Mouse (Mus musculus): ENCODE results near the gene Raly. TPM values are rescaled to one million over a fixed set of nuclear protein-coding genes. Genes with fewer than 3 reads are reported as not detected.
A peak's percentile ranks its signal among the peaks of the same experiment; 100 is the strongest.

The Raly gene
- total and polyA plus RNA-seq, 2 experiments from 2014 or later = 22.2 to 174 TPM

- WGBS = 84% methylated on average over 2 of the region's 2 CpGs
- no peak for DNase-seq
- no peak for TF ChIP-seq CTCF (IDR thresholded peaks at IDR 0.05; ENCODE audit: low read depth)
These were observed 36.8 kb upstream of the Raly start for GRCm38 (mm10) chr2:154754068-154754560.

GRCm38 (mm10) chr2:154755791-154756190, 35.1 kb upstream of the Raly start:
- no peak overlapping the region for H3K9ac ChIP-seq
- no peaks in the 10 kb centered on the region for H3K36me3 ChIP-seq (ENCODE audit: insufficient read depth)
- H3K27ac ChIP-seq (ENCODE audit: low read depth, low read length) = no peak overlapping the region
- H3K4me3 ChIP-seq (ENCODE audit: low read depth, low read length) = no peak overlapping the region
- no peak for DNase-seq
- WGBS = 55% methylated on average over 6 of the region's 6 CpGs
- TF ChIP-seq CTCF (IDR thresholded peaks at IDR 0.05; ENCODE audit: low read depth) = peak; percentile 33
- H3K9me3 ChIP-seq (ENCODE audit: low read length) = no peaks in the 10 kb centered on the region
- H3K4me2 ChIP-seq (ENCODE audit: low read depth) = no peak overlapping the region
- no peaks in the 10 kb centered on the region for H3K27me3 ChIP-seq (ENCODE audit: insufficient read depth, low read length)
- no peak for ATAC-seq
- no peaks in the 10 kb centered on the region for H3K4me1 ChIP-seq (ENCODE audit: insufficient read depth)

More at GRCm38 (mm10) chr2:154754068-154754560, 36.8 kb upstream of the Raly start:
- Histone ChIP-seq H3K36me3 (ENCODE audit: insufficient read depth) (no peaks in the 10 kb centered on the region), H3K4me2 (ENCODE audit: low read depth) (no peak overlapping the region), H3K27ac (ENCODE audit: low read depth, low read length) (no peak overlapping the region), H3K9ac (no peak overlapping the region), H3K27me3 (ENCODE audit: insufficient read depth, low read length) (no peaks in the 10 kb centered on the region), H3K4me1 (ENCODE audit: insufficient read depth) (no peaks in the 10 kb centered on the region), H3K4me3 (ENCODE audit: low read depth, low read length) (no peak overlapping the region), H3K9me3 (ENCODE audit: low read length) (no peaks in the 10 kb centered on the region)
- no peak for ATAC-seq

- Histone ChIP-seq H3K27ac (ENCODE audit: low read depth, low read length) (no peak overlapping the region), H3K9me3 (ENCODE audit: low read length) (0 out of 2 replicates have a peak, but pooled peaks cover 3% of the 10 kb centered on the region), H3K27me3 (ENCODE audit: insufficient read depth, low read length) (no peaks in the 10 kb centered on the region), H3K4me1 (ENCODE audit: insufficient read depth) (no peaks in the 10 kb centered on the region), H3K4me3 (ENCODE audit: low read depth, low read length) (no peak overlapping the region), H3K9ac (no peak overlapping the region), H3K36me3 (ENCODE audit: insufficient read depth) (no peaks in the 10 kb centered on the region), H3K4me2 (ENCODE audit: low read depth) (no peak overlapping the region)
- no peak for TF ChIP-seq CTCF (IDR thresholded peaks at IDR 0.05; ENCODE audit: low read depth)
- no peak for ATAC-seq
- DNase-seq = no peak
- 81% methylated on average over 5 of the region's 5 CpGs for WGBS
These were observed 33.2 kb upstream of the Raly start for GRCm38 (mm10) chr2:154757691-154758090.

GRCm38 (mm10) chr2:154758454-154758853, 32.4 kb upstream of the Raly start:
- Histone ChIP-seq H3K4me1 (ENCODE audit: insufficient read depth) (no peaks in the 10 kb centered on the region), H3K4me2 (ENCODE audit: low read depth) (no peak overlapping the region), H3K27me3 (ENCODE audit: insufficient read depth, low read length) (no peaks in the 10 kb centered on the region), H3K4me3 (ENCODE audit: low read depth, low read length) (no peak overlapping the region), H3K36me3 (ENCODE audit: insufficient read depth) (no peaks in the 10 kb centered on the region), H3K9me3 (ENCODE audit: low read length) (0 out of 2 replicates have a peak, but pooled peaks cover 3% of the 10 kb centered on the region), H3K27ac (ENCODE audit: low read depth, low read length) (no peak overlapping the region), H3K9ac (no peak overlapping the region)
- TF ChIP-seq CTCF (IDR thresholded peaks at IDR 0.05; ENCODE audit: low read depth) = no peak
- ATAC-seq (no peak), DNase-seq (no peak)
- 82% methylated on average over 1 of the region's 1 CpGs for WGBS

- no peak overlapping the region for H3K27ac ChIP-seq (ENCODE audit: low read depth, low read length)
- H3K27me3 ChIP-seq (ENCODE audit: insufficient read depth, low read length) = no peaks in the 10 kb centered on the region
- DNase-seq (no peak), ATAC-seq (no peak)
- no peaks in the 10 kb centered on the region for H3K4me1 ChIP-seq (ENCODE audit: insufficient read depth)
- H3K4me2 ChIP-seq (ENCODE audit: low read depth) = no peak overlapping the region
- no peak overlapping the region for H3K4me3 ChIP-seq (ENCODE audit: low read depth, low read length)
- TF ChIP-seq CTCF (IDR thresholded peaks at IDR 0.05; ENCODE audit: low read depth) = no peak
- H3K9me3 ChIP-seq (ENCODE audit: low read length) = 0 out of 2 replicates have a peak, but pooled peaks cover 3% of the 10 kb centered on the region
- H3K36me3 ChIP-seq (ENCODE audit: insufficient read depth) = no peaks in the 10 kb centered on the region
- 76% methylated on average over 3 of the region's 3 CpGs for WGBS
- no peak overlapping the region for H3K9ac ChIP-seq
These were observed 27.7 kb upstream of the Raly start for GRCm38 (mm10) chr2:154763226-154763625.

- H3K9ac ChIP-seq = no peak overlapping the region
- no peak overlapping the region for H3K4me3 ChIP-seq (ENCODE audit: low read depth, low read length)
- 82% methylated on average over 9 of the region's 9 CpGs for WGBS
- no peak overlapping the region for H3K4me2 ChIP-seq (ENCODE audit: low read depth)
- H3K9me3 ChIP-seq (ENCODE audit: low read length) = 0 out of 2 replicates have a peak, but pooled peaks cover 3% of the 10 kb centered on the region
- H3K27me3 ChIP-seq (ENCODE audit: insufficient read depth, low read length) = no peaks in the 10 kb centered on the region
- H3K36me3 ChIP-seq (ENCODE audit: insufficient read depth) = no peaks in the 10 kb centered on the region
- no peak for TF ChIP-seq CTCF (IDR thresholded peaks at IDR 0.05; ENCODE audit: low read depth)
- DNase-seq (no peak), ATAC-seq (no peak)
- H3K27ac ChIP-seq (ENCODE audit: low read depth, low read length) = no peak overlapping the region
- H3K4me1 ChIP-seq (ENCODE audit: insufficient read depth) = no peaks in the 10 kb centered on the region
These were observed 25.9 kb upstream of the Raly start for GRCm38 (mm10) chr2:154764828-154765497.

- Histone ChIP-seq H3K36me3 (ENCODE audit: insufficient read depth) (no peaks in the 10 kb centered on the region), H3K4me1 (ENCODE audit: insufficient read depth) (no peaks in the 10 kb centered on the region), H3K4me2 (ENCODE audit: low read depth) (no peak overlapping the region), H3K4me3 (ENCODE audit: low read depth, low read length) (no peak overlapping the region), H3K9me3 (ENCODE audit: low read length) (0 out of 2 replicates have a peak, but pooled peaks cover 3% of the 10 kb centered on the region), H3K9ac (no peak overlapping the region), H3K27me3 (ENCODE audit: insufficient read depth, low read length) (no peaks in the 10 kb centered on the region), H3K27ac (ENCODE audit: low read depth, low read length) (no peak overlapping the region)
- ATAC-seq = no peak
- 81% methylated on average over 8 of the region's 8 CpGs for WGBS
- TF ChIP-seq CTCF (IDR thresholded peaks at IDR 0.05; ENCODE audit: low read depth) = no peak
- no peak for DNase-seq
These were observed 25.3 kb upstream of the Raly start for GRCm38 (mm10) chr2:154765554-154766008.
